Mouse (Mus musculus): ENCODE results near the gene Il11.
A peak's percentile ranks its signal among the peaks of the same experiment; 100 is the strongest.

Il11 gene

DNA sequence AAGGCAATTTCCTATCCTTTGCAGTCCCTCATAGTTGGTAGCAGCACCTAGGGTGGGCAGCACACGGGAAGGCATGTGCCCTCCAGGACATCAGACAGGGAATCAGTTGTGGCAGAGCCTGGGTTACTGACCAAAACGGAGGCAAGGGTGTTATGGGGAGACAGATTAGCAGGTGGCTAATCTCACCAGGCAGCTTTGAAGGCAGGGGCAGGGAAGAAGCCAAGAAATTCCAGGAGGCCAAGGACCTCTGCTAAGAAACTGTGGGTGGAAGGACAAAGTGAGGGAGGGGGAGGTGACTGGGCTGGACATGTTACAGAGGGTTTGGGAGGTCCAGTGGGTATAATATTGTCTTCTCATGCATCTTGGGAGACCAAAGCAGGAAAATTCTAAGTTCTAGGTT is 39.3 kb downstream of the Il11 start:
- DNase-seq (ENCODE audit: extremely low read depth, insufficient read length, low spot score) = no peak

DNA sequence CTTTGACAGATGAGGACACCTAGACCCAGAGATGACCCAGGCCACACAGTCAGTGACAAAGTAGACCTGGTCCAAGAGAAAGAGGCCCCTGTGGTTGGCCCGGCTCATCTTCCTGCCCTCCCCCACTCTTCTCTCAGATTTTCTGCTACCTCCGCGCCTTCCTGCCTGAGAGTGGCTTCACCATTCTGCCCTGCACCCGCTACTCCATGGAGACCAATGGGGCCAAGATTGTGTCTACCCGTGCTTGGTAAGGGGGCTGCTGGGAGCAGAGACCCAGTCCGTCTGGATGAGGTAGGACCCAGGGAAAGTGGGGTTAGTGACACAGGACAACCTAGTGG is 40.2 kb downstream of the Il11 start:
- no peak for DNase-seq (ENCODE audit: extremely low read depth, insufficient read length, low spot score)

- DNase-seq (ENCODE audit: extremely low read depth, insufficient read length, low spot score) = no peak
These were observed 40.8 kb downstream of the Il11 start for GRCm38 (mm10) chr7:4741672-4742481.

DNA sequence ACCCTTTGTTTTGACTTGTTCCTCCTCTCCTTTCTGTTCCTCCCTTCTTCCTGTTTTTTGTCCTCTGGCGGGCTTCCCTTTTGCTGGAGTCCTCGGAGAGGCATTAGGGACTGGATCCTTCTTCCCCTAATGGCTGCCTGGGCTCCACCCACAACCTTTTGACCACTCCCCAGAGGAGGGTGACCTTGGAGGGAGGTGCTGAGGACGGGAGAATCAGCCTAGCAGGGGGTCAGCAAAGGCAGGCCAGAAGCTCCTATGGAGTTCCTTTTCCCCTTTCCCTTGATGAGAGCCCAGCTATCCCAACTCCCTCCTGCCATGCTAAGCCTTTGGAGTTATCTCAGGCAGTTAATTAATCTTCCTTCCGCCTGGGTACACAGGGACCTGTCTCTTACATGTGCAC is 41.5 kb downstream of the Il11 start:
- peak; percentile 48 for DNase-seq (ENCODE audit: extremely low read depth, insufficient read length, low spot score)

- DNase-seq (ENCODE audit: extremely low read depth, insufficient read length, low spot score) = no peak
These were observed 42.3 kb downstream of the Il11 start for GRCm38 (mm10) chr7:4740309-4740727.

- peak; percentile 92 for DNase-seq (ENCODE audit: extremely low read depth, insufficient read length, low spot score)
These were observed 42.9 kb downstream of the Il11 start, which contains the start of gene Kmt5c for GRCm38 (mm10) chr7:4739544-4740275. Gene Kmt5c, plus strand, starts transcription at chr7:4740115.

GRCm38 (mm10) chr7:4739041-4739543 is 43.6 kb downstream of the Il11 start:
- no peak for DNase-seq (ENCODE audit: extremely low read depth, insufficient read length, low spot score)

DNA sequence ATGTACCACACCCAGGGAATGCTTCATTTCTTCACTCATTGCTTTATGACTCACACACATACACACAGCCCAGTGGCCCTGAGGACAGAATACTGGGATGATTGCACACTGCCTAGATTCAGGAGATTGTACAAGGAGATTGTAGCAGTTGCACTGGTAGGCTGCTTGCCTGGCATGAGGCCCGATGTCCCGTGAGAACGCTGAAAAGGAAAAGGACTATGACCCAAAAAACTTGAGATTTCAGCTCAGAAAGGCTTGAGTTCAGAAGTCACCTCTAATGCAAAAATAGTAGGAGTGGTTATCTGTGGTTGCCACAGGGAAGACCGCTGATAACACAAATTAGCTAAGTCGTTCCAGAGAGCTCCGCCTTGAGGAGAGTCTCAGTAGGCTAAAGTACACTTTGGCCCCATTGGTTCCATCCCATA is 49.7 kb downstream of the Il11 start:
- peak; percentile 59 for DNase-seq (ENCODE audit: extremely low read depth, insufficient read length, low spot score)

- no peak for DNase-seq (ENCODE audit: extremely low read depth, insufficient read length, low spot score)
These were observed 51.6 kb downstream of the Il11 start for GRCm38 (mm10) chr7:4731090-4731489.

DNA sequence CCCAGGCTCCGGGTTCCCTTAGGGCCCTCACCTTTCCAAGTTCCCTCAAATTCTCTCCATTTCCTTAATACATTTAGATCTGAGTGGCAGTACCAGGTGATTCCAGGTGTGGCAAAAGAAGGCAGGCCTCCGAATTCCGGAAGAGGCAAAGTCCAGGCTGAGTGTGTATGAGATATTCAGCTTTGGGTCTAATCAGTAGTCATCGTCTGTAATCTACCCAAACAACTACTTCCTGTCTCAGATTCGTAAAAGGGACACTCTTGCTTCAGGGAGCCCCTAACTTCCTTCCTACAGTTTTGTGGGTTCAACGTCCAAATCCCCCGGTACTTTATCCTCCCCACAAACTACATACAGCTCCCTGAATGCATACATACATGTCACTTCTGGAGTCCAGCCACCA is 57.5 kb downstream of the Il11 start, which contains the start of gene Tmem150b:
Gene Tmem150b, minus strand, starts transcription at position 81 of the 400 bp plus-strand sequence.
- no peak for DNase-seq (ENCODE audit: extremely low read depth, insufficient read length, low spot score)

DNA sequence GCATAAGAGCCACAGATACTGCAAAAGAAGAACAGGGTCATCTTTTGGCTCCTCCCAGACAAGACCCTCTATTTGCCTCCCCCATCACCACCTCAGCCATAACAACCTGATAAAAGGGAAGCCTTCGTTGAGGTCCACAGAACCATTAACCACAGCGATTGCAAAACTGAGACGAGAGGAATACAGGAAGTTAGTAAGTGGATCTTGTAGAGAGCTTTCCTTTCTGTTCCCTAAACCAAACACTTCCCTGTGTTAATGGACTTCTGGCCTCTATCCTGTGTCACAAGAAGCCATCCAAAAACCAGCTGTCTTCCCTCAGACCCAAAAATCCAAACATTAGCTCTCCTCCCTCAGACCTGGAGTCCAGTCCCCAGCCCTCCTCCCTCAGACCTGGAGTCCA is 58.3 kb downstream of the Il11 start:
- DNase-seq (ENCODE audit: extremely low read depth, insufficient read length, low spot score) = no peak

GRCm38 (mm10) chr7:4723508-4723907 is 59.2 kb downstream of the Il11 start:
- no peak for DNase-seq (ENCODE audit: extremely low read depth, insufficient read length, low spot score)

All from 3134 (cell line).